Comparison of ENCODE assay signal across 8 mouse cellular contexts in genomic region chrX:48341141-48341540, GRCm38 (mm10). TPM values are rescaled to one million over a fixed set of nuclear protein-coding genes. Genes with fewer than 3 reads are reported as not detected.
DNase-seq lines count a peak whose midpoint lies in the region; ATAC-seq and TF ChIP-seq lines count a peak whose summit lies in the region.

Gene Bcorl1 (plus strand): TSS chrX:48341358.

- 0 out of 2 replicates have a peak, but pooled peaks cover 3% of the 10 kb centered on the region for H3K27me3 ChIP-seq in hindbrain, embryonic 14.5 days (ENCODE audit: control insufficient read depth, insufficient read depth, low read length)

- peak within 1 kb of the TSS; percentile 62 for H3K4me2 ChIP-seq in hindbrain, embryonic 14.5 days (replicated peaks)

- no peaks in the 10 kb centered on the region; the same call in 1 of the 2 replicates for H3K4me1 ChIP-seq in hindbrain, embryonic 14.5 days (replicated peaks; ENCODE audit: control insufficient read depth, insufficient read depth, low read length)

- peak within 1 kb of the TSS; percentile 44 for H3K4me3 ChIP-seq in hindbrain, embryonic 14.5 days (replicated peaks; ENCODE audit: low read length)

- no peak within 1 kb of the TSS for H3K27ac ChIP-seq in hindbrain, embryonic 14.5 days

- 17% methylated on average over 21 of the region's 33 CpGs for WGBS in hindbrain, embryonic 14.5 days

- TF ChIP-seq CTCF in brain, embryonic 14.5 days (IDR thresholded peaks at IDR 0.05; ENCODE audit: borderline replicate concordance, extremely low read depth, insufficient read depth, insufficient read length): no peak

- no peaks in the 10 kb centered on the region for H3K36me3 ChIP-seq in hindbrain, embryonic 14.5 days (replicated peaks; ENCODE audit: control insufficient read depth, insufficient read depth)

- peak; percentile 44 for DNase-seq in CD4-positive, CD25-positive, alpha-beta regulatory T cell, adult 2 months (ENCODE audit: low read depth, low spot score)
- DNase-seq in brain, embryonic 14.5 days (ENCODE audit: low read depth): peak; percentile 61
- peak; percentile 28 for DNase-seq in forelimb bud, embryonic 11.5 days (ENCODE audit: low read depth, low spot score)
- no peak for DNase-seq in hindbrain, embryonic 14.5 days (ENCODE audit: low spot score)
- DNase-seq in left cerebral cortex, adult 8-10 months (ENCODE audit: low spot score in 2 of 2): no peak
- peak; percentile 60 to 70 for DNase-seq in lung, postnatal 4 days
- peak; percentile 27 to 70 for DNase-seq in spleen, postnatal 4 days (ENCODE audit: low spot score in 2 of 2)

- peak within 1 kb of the TSS; percentile 47 for H3K9ac ChIP-seq in hindbrain, embryonic 14.5 days

- ATAC-seq in CD4-positive, CD25-positive, alpha-beta regulatory T cell, adult 4 months: no peak
- no peak for ATAC-seq in hindbrain, embryonic 14.5 days (ENCODE audit: low FRiP score)

- no peaks in the 10 kb centered on the region for H3K9me3 ChIP-seq in hindbrain, embryonic 14.5 days (ENCODE audit: control insufficient read depth, low read length)

- TF ChIP-seq POLR2A in brain, embryonic 14.5 days (IDR thresholded peaks at IDR 0.05; ENCODE audit: borderline replicate concordance, extremely low read depth, insufficient read depth, insufficient read length, poor library complexity, severe bottlenecking): no peak

RNA-seq across cellular contexts. Expression of gene Bcorl1, which starts in this region (rescaled TPM):
- 1 to 10 TPM; 2.3 to 2.7 TPM for polyA plus RNA-seq in CD4-positive, CD25-positive, alpha-beta regulatory T cell, adult 4 months (2017; shearing (Covaris generic))
- polyA plus RNA-seq in brain, embryonic 14.5 days (2012; rRNA removed): 5.1 and 11.3 TPM in 2 replicates
- 6.9 and 8.1 TPM in 2 replicates for polyA plus RNA-seq in hindbrain, embryonic 14.5 days (2014; fragmentation: Nextera tagmentation; extraction: Ambion mirVana)
- total RNA-seq in left cerebral cortex, adult 8-10 months (2022): 10 to 100 TPM; 19.9 to 24.8 (median 22.8) TPM

Comparison
In these comparisons a context has a peak if more than half of its experiments do, and no peak if none do; other contexts are left out.
1. DNase-seq: peak in CD4-positive, CD25-positive, alpha-beta regulatory T cell, adult 2 months (single experiment), brain, embryonic 14.5 days (single experiment), forelimb bud, embryonic 11.5 days (single experiment), lung, postnatal 4 days (2 of 2) and spleen, postnatal 4 days (2 of 2); none in hindbrain, embryonic 14.5 days (single experiment) and left cerebral cortex, adult 8-10 months (0 of 2).